Mouse (Mus musculus) kidney, postnatal 4 days (tissue): ENCODE data around the gene Pld1.

Experiments
- DNase-seq, 2 experiments: peaks; one replicate each; pipeline ENCODE4 v3.0.0; 2021; ENCODE audit warnings: mixed read lengths in 2 of 2

Gene Pld1

GRCm38 (mm10) chr3:28165598-28165997, 227.1 kb downstream of the Pld1 start:
- DNase-seq: peak; percentile 63 to 69

DNA sequence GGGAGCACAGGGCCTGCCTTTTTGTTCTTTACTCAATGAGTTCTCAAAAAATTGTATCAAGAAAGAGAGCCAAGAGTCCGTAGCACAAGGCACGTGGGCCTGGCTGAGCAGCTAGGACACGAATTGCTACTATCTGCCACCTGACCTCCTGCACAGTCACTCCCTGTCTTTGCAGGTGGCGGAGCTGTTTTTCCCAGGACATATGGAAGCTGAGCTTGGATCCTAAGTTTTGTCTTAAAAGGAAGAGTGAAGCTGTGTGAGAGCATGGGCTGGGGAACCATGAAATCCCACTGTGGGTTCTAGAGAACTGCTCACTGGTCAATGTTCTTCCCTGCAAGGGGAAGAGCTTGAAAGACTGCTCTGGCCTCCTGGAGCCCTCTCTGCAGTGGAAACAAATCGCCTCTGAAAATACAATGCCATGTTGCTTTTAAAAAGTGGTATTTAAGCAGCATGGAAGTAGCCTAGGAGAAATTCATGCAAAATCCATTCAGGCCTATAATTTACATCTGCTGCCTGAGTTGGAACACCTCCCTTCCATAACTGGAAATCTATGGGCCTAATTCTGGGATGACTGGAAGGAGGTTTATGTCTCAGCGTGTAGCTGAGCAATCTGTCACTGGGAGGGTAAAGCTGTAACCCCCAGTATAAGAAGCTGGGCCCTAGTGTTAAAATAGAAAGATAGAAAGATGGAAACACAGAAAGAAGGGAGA, 229.5 kb downstream of the Pld1 start:
- DNase-seq: no peak

DNA sequence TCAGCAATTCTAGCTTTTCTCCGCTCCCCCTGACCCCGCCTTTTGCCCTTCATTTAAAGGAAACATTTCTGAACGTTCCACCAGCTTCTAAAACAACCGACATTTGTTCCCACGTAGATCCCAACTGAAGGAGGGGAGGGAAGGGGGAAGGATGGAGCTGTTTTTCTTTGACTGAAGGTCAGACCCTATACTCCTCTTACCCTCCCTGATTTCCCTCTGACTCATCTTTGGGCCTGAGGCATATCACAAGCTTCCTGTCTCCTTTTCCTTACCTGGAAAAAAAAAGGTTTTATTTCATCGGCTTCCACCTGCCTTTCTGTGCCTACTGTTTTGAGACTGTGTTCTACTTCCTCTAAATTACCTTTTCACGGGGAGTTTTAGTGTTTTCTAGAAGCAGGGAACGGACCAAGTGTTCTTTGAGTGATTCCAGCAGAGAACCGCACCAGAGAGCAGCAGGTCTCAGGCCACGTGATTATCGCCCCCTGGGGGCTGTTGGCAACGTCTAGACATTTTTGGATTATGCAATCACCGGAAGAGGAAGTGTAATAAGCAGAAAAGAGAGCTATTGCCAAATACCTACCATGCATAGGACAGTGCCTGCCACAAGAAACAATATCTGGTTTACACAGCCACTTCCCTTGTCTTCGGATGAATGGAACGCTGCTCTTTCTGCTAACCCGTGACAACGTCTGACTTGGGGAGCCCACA, 232.6 kb downstream of the Pld1 start:
- DNase-seq: peak; percentile 64 to 78

DNA sequence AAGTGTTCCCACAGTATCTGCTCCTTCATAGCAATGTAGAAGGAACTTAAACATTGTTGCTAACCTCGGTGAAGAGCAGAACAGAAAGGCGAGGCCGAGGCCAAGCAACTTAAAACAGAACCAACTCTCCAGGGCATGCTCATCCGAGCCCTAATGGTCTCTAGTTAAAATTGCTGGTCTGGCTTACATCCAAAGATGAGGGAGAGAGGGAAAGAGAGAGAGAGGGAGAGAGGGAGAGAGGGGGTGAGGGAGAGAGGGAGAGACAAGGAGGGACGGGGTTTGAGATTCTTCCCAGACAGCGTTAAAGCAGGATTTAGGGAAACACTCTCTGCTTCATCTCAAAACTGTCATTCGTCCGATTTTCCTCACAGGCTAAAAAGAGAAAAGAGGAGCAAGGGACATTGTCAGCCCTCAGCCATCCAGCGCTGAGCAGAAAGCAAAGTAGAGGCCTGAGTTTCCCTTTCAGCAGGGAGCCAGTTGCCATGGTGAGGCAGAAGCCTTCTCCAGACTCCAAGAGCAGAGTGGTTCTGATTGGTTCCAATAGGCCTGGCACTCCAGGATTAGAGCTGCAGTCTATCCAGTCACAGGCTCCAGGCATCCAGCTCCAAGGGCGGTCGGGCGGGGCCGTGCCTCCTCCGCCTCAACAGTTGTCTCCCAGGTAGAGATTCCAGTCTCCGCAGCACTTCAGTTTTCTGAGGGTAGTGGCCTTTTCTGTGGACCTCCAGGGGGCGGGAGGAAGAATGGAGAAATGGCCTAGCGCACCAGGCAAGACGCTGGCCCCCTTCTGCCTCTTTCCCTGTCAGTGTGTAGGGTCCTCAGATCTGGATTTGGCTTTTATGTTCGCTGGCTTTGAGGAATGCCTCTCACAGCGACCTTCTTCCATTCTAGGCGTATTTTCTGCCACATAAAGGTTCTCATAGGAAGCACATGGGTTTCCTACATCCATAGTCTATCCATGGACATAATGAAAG, 237.8 kb downstream of the Pld1 start:
- peak; percentile 12 to 26 for DNase-seq

DNA sequence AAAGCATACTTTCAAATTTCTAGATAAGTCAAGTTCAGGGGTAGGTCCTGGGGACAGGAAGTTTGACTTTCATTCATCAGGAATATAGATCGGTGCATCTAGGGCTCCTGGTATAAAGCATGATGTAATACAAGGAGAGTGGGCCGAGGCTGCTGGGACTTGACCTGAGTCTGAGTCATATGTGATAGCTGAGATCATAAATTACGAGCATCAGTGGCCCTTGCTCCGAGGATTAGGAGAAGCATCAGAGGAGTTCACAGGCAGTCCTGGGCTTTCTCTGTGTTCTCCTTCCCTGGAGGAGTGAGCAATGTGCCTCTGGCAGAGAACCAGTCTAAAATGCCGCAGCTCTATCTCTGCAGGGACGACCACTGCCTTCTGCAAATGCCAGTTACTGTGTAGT, 239.8 kb downstream of the Pld1 start:
- DNase-seq: no peak
